Mouse (Mus musculus): Measurements from ENCODE around the gene Kcnb1. TPM values are rescaled to one million over a fixed set of nuclear protein-coding genes. Genes with fewer than 3 reads are reported as not detected.

Kcnb1 gene
- total and polyA plus RNA-seq, 2 experiments from 2014 or later = 1.7 to 4.8 TPM

DNA sequence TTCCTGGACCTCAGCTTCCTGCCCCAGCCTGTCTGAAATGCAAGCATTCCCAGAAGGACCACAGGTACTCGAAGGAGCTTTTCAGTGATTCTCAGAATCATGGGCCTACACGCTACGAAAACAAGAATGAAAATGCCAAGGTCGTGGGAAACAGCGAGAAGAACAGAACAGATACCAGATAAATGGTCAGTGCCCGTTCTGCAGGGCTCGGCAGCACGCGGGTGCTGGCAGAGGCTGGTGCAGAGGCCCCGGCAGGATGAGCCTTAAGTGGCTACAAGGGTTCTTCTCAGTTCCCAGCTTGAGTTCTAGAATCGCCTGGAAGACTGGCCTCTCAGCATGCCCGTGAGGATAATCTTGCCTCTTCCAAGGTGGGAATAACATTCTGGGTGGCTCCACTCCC lies 23.7 kb upstream of the Kcnb1 start:
- ATAC-seq (ENCODE audit: insufficient read depth, low read depth) (no peak), DNase-seq (ENCODE audit: low spot score) (no peak)
- 75% methylated on average over 12 of the region's 12 CpGs for WGBS
- no peaks in the 10 kb centered on the region for H3K9me3 ChIP-seq (replicated peaks; ENCODE audit: control insufficient read depth, low read length)
- no peak overlapping the region for H3K9ac ChIP-seq (replicated peaks; ENCODE audit: low read depth, low read length)
- H3K36me3 ChIP-seq (replicated peaks; ENCODE audit: control insufficient read depth, insufficient read depth, low read length) = no peaks in the 10 kb centered on the region
- TF ChIP-seq EP300 (IDR thresholded peaks at IDR 0.05; ENCODE audit: low read depth) (no peak), CTCF (IDR thresholded peaks at IDR 0.05; ENCODE audit: low read depth) (no peak)
- peak overlapping the region; percentile 30; the same call in 1 of the 2 replicates for H3K27ac ChIP-seq (ENCODE audit: low read depth)
- peaks cover 26% of the 10 kb centered on the region for H3K4me1 ChIP-seq (ENCODE audit: control insufficient read depth, insufficient read depth)
- H3K27me3 ChIP-seq (ENCODE audit: control insufficient read depth, insufficient read depth, low read length) = no peaks in the 10 kb centered on the region
- no peak overlapping the region for H3K4me2 ChIP-seq (ENCODE audit: low read depth, low read length)
- no peak overlapping the region for H3K4me3 ChIP-seq (ENCODE audit: low read depth, low read length)

DNA sequence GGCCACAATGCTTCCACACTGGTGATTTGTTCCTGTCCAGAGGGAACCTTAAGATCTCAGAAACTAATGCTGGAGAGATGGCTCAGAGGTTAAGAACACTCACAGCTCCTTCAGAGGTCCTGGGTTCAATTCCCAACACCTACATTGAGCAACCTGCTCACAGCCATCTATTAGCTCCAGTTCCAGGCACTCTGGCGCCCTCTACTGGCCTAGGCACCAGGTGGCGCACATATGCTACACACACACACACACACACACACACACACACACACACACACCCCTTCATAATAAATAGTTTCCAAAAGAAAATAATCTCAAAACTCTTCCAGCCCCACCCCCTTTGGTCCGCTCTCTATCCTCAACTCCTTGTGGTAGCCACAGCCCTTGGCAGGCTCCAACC lies 23.1 kb upstream of the Kcnb1 start:
- H3K9ac ChIP-seq (replicated peaks; ENCODE audit: low read depth, low read length) = no peak overlapping the region
- H3K4me1 ChIP-seq (ENCODE audit: control insufficient read depth, insufficient read depth) = peaks cover 30% of the 10 kb centered on the region
- H3K9me3 ChIP-seq (replicated peaks; ENCODE audit: control insufficient read depth, low read length) = no peaks in the 10 kb centered on the region
- H3K27me3 ChIP-seq (ENCODE audit: control insufficient read depth, insufficient read depth, low read length) = no peaks in the 10 kb centered on the region
- ATAC-seq (ENCODE audit: insufficient read depth, low read depth) (peak; percentile 25; the same call in 1 of the 2 replicates), DNase-seq (ENCODE audit: low spot score) (no peak)
- no peaks in the 10 kb centered on the region for H3K36me3 ChIP-seq (replicated peaks; ENCODE audit: control insufficient read depth, insufficient read depth, low read length)
- H3K27ac ChIP-seq (ENCODE audit: low read depth) = peak overlapping the region; percentile 72
- no peak overlapping the region for H3K4me2 ChIP-seq (ENCODE audit: low read depth, low read length)
- 93% methylated on average over 3 of the region's 3 CpGs for WGBS
- no peak overlapping the region for H3K4me3 ChIP-seq (ENCODE audit: low read depth, low read length)
- TF ChIP-seq EP300 (IDR thresholded peaks at IDR 0.05; ENCODE audit: low read depth) = no peak
- peak; percentile 41 for TF ChIP-seq CTCF (IDR thresholded peaks at IDR 0.05; ENCODE audit: low read depth)

DNA sequence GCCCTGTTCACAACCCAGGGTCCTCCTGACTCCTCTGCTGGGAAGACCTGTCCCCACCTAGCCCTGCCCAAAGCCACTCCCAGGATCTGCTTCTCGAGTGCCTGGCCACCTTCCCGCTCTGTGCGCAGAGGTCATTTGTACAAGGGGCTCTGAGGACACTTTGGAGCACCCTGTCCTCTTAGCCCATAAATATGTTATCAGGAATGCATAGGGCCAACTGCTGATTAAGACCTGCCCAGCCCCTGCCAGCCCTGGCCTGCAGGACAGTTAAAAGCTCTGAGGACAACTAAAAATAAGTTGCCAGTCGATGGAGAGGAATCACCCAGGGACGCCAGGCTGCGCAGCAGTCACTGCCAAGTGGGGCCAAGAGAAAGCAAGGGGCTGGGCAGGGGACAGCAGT lies 22.6 kb upstream of the Kcnb1 start:
- H3K4me2 ChIP-seq (ENCODE audit: low read depth, low read length) = no peak overlapping the region
- no peaks in the 10 kb centered on the region for H3K36me3 ChIP-seq (replicated peaks; ENCODE audit: control insufficient read depth, insufficient read depth, low read length)
- H3K9ac ChIP-seq (replicated peaks; ENCODE audit: low read depth, low read length) = no peak overlapping the region
- H3K27ac ChIP-seq (ENCODE audit: low read depth) = peak overlapping the region; percentile 72
- H3K27me3 ChIP-seq (ENCODE audit: control insufficient read depth, insufficient read depth, low read length) = no peaks in the 10 kb centered on the region
- peak; percentile 89 for ATAC-seq (ENCODE audit: insufficient read depth, low read depth)
- WGBS = 49% methylated on average over 6 of the region's 6 CpGs
- H3K4me1 ChIP-seq (ENCODE audit: control insufficient read depth, insufficient read depth) = peaks cover 36% of the 10 kb centered on the region
- H3K9me3 ChIP-seq (replicated peaks; ENCODE audit: control insufficient read depth, low read length) = no peaks in the 10 kb centered on the region
- TF ChIP-seq CTCF (IDR thresholded peaks at IDR 0.05; ENCODE audit: low read depth) = no peak
- no peak for TF ChIP-seq EP300 (IDR thresholded peaks at IDR 0.05; ENCODE audit: low read depth)
- peak; percentile 75 for DNase-seq (ENCODE audit: low spot score)
- no peak overlapping the region for H3K4me3 ChIP-seq (ENCODE audit: low read depth, low read length)

DNA sequence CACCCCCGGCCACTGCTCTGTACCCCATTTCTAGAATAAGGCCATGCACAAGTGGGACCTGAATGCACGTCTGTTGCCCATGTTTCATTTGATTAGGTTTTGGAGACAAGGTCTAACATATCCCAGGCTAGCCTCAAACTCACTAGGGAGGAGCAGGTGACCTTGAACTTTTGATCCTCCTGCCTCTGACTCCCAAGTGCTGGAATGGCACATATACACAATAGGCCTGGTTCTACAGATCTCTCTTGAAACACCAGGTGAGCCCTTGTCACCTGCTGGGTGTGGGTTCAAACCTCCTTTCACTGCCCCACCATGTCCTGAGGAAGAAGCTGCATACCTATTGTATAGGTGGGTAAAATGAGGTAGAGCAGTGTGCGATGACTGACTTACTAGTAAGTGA lies 22.1 kb upstream of the Kcnb1 start:
- Histone ChIP-seq H3K4me2 (ENCODE audit: low read depth, low read length) (no peak overlapping the region), H3K36me3 (replicated peaks; ENCODE audit: control insufficient read depth, insufficient read depth, low read length) (no peaks in the 10 kb centered on the region), H3K27ac (ENCODE audit: low read depth) (peak overlapping the region; percentile 72), H3K9ac (replicated peaks; ENCODE audit: low read depth, low read length) (no peak overlapping the region), H3K27me3 (ENCODE audit: control insufficient read depth, insufficient read depth, low read length) (no peaks in the 10 kb centered on the region), H3K9me3 (replicated peaks; ENCODE audit: control insufficient read depth, low read length) (no peaks in the 10 kb centered on the region), H3K4me3 (ENCODE audit: low read depth, low read length) (no peak overlapping the region), H3K4me1 (ENCODE audit: control insufficient read depth, insufficient read depth) (peaks cover 39% of the 10 kb centered on the region)
- 88% methylated on average over 3 of the region's 3 CpGs for WGBS
- DNase-seq (ENCODE audit: low spot score) (no peak), ATAC-seq (ENCODE audit: insufficient read depth, low read depth) (no peak)
- TF ChIP-seq EP300 (IDR thresholded peaks at IDR 0.05; ENCODE audit: low read depth) = no peak
- TF ChIP-seq CTCF (IDR thresholded peaks at IDR 0.05; ENCODE audit: low read depth) = no peak

DNA sequence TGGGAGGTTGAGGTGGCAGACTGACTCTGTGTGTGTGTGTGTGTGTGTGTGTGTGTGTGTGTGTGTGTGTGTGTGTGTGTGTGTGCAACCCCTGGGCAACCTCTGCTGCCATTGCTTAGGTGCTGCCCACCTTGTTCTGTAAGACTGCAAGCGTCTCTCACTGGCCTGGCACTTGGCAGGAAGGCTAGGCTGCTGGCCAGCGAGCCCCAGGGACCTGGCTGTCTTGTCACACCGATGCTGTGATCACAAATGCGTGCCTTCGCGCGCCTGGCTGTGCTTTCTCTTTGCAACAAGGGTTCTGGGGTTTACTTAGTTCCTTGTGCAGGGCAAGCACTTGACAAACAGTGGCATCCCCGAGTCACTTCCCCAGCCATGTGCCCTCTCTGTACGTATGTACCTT lies 19.9 kb upstream of the Kcnb1 start:
- H3K9me3 ChIP-seq (replicated peaks; ENCODE audit: control insufficient read depth, low read length) = no peaks in the 10 kb centered on the region
- DNase-seq (ENCODE audit: low spot score) (no peak), ATAC-seq (ENCODE audit: insufficient read depth, low read depth) (no peak)
- H3K27ac ChIP-seq (ENCODE audit: low read depth) = peak overlapping the region; percentile 41
- TF ChIP-seq EP300 (IDR thresholded peaks at IDR 0.05; ENCODE audit: low read depth) (no peak), CTCF (IDR thresholded peaks at IDR 0.05; ENCODE audit: low read depth) (no peak)
- H3K36me3 ChIP-seq (replicated peaks; ENCODE audit: control insufficient read depth, insufficient read depth, low read length) = no peaks in the 10 kb centered on the region
- H3K9ac ChIP-seq (replicated peaks; ENCODE audit: low read depth, low read length) = 0 out of 2 replicates have a peak overlapping the region, but pooled peaks have one; percentile 1
- H3K4me3 ChIP-seq (ENCODE audit: low read depth, low read length) = no peak overlapping the region
- peaks cover 39% of the 10 kb centered on the region for H3K4me1 ChIP-seq (ENCODE audit: control insufficient read depth, insufficient read depth)
- H3K27me3 ChIP-seq (ENCODE audit: control insufficient read depth, insufficient read depth, low read length) = no peaks in the 10 kb centered on the region
- WGBS = 42% methylated on average over 9 of the region's 9 CpGs
- H3K4me2 ChIP-seq (ENCODE audit: low read depth, low read length) = no peak overlapping the region

DNA sequence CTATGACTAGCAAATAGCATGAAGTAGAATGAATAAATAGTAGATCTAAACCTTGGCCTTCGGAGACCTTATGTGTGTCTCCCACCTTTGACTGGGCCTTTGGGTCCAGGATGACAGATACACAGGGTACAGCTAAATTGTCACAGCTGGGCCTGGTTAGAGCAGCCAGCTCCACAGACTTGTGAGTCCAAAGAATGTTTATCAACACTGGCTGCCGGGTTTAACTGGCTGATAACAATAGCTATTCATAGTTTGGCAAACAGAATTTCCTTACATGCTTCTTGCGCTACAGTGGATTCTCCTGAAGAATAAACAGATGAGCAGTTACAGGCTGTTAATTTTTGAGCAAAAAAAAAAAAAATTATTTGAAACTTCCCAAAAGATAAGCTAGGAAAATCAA lies 19.0 kb upstream of the Kcnb1 start:
- H3K9ac ChIP-seq (replicated peaks; ENCODE audit: low read depth, low read length) = no peak overlapping the region
- no peak for DNase-seq (ENCODE audit: low spot score)
- H3K27ac ChIP-seq (ENCODE audit: low read depth) = peak overlapping the region; percentile 41; the same call in 1 of the 2 replicates

More for the DNA sequence above, 19.0 kb upstream of the Kcnb1 start:
- H3K36me3 ChIP-seq (replicated peaks; ENCODE audit: control insufficient read depth, insufficient read depth, low read length) = no peaks in the 10 kb centered on the region
- no peaks in the 10 kb centered on the region for H3K27me3 ChIP-seq (ENCODE audit: control insufficient read depth, insufficient read depth, low read length)
- no peaks in the 10 kb centered on the region for H3K9me3 ChIP-seq (replicated peaks; ENCODE audit: control insufficient read depth, low read length)
- peaks cover 39% of the 10 kb centered on the region for H3K4me1 ChIP-seq (ENCODE audit: control insufficient read depth, insufficient read depth)
- H3K4me2 ChIP-seq (ENCODE audit: low read depth, low read length) = no peak overlapping the region
- 36% methylated on average over 3 of the region's 3 CpGs for WGBS
- TF ChIP-seq CTCF (IDR thresholded peaks at IDR 0.05; ENCODE audit: low read depth) (no peak), EP300 (IDR thresholded peaks at IDR 0.05; ENCODE audit: low read depth) (no peak)
- no peak for ATAC-seq (ENCODE audit: insufficient read depth, low read depth)
- no peak overlapping the region for H3K4me3 ChIP-seq (ENCODE audit: low read depth, low read length)
